Mouse (Mus musculus): ENCODE measurements around the gene Dpyd. TPM values are rescaled to one million over a fixed set of nuclear protein-coding genes. Genes with fewer than 3 reads are reported as not detected.

The Dpyd gene
- polyA plus RNA-seq (2014; fragmentation: Illumina TruSeq; extraction: RNeasy Lipid Tissue Mini Kit (QIAGEN cat#74804); ENCODE audit: low replicate concordance), result 232 TPM

GRCm38 (mm10) chr3:118561554-118562310 lies at the start of gene Dpyd:
Gene Dpyd, plus strand, starts transcription at chr3:118562129.

All from small intestine, adult 10 weeks (tissue).